Mouse (Mus musculus) ES-CJ7 (cell line): ENCODE data around the gene Aox1.

ENCODE experiments used
- DNase-seq: peaks from one replicate; pipeline ENCODE4 v3.0.0; 2011; ENCODE audit warnings: low read depth, low spot score

The Aox1 gene

DNA sequence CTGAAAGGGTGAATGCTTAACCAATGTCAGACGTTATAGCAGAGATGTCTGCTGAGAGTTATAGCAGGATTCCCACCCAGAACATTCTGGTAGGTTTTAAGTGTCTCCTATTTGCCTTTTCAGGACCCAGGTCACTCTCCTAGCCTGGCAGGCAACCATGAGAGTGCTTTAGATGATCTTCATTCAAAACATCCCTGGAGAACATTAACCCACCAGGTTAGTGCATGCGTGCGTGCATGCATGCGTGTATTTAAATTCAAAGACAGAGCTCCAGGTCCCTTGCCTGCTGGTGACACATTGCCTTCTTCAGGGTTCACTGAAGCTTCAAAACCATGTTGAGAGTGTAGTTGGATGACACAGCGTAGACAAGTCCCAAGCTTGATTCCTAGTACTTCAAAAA is 35.4 kb downstream of the Aox1 start:
- DNase-seq: no peak

DNA sequence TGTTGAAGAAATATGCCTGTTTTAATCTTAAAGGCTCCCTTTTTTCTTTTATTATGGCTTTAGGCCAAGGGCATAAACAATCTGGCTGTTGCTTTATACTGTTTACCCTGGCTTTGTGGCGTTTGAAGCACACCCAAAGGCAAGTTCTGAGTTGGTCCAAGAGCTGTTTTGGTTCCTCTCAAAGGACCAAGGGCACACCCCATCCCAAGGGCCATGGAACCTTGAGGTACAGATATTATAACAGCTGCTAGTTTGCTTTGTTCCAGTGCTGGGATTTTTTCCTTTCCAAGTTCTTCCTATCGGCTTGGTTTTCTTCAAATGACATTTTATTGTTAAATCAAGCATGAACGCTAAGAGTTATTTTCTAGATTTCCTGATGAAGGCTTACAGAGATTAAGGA is 35.9 kb downstream of the Aox1 start:
- DNase-seq: no peak

DNA sequence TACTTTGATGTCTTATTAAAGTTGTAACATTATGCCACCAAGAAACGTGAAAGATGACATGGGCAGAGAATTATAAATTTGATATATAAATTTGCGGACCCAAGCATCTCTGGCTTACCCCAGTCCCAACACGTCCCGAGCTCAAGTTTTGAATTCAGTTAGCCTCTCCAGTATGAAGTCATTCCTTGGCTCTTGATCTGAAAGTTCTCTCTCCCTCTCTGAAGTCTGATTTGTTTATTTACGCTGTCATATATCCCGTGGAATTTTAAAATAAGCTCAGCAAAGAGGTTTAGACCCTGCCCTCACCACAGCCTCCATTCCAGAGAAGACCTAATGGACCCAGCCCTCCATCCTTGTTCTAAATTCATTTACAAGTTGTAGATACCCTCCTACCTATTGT is 39.5 kb downstream of the Aox1 start:
- DNase-seq: no peak

DNA sequence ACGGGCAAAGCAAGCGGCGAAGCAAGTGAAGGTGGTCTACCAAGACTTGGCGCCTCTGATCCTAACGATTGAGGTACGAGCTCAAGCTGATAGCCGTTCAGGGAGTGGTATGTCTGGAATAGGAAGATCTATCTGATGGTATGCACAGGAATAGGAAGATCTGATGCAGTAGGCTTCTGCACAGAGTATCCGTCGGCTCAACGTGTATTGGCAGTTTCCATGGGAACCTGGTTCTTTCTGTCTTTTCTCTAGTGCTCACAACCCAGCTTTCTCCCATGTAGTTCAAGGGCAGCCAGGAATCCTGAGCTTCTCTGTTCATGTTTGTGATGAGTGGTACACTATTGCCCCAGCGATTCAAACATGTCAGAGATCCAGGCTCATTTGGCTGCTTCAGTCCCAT is 40.4 kb downstream of the Aox1 start:
- DNase-seq: no peak

DNA sequence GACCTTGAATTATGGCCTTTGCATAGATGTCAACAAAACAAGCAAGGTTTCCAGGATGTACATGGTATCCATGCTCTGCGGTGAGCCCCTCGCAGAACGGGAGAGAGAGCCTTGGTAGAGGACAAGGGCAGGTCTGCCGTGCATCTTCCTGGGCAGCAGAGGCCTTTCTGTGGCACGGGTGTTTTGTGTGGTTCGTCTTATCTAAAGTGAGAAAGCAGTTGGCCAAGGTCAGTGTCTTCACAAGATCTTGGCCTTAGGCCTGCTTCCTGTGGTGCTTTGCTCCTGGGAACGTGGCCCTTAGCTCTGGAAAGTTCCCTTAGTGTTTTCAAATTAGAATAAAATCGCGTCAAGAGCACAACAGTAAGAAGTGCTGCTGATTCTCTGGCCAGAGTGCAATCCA is 41.3 kb downstream of the Aox1 start:
- DNase-seq: no peak

DNA sequence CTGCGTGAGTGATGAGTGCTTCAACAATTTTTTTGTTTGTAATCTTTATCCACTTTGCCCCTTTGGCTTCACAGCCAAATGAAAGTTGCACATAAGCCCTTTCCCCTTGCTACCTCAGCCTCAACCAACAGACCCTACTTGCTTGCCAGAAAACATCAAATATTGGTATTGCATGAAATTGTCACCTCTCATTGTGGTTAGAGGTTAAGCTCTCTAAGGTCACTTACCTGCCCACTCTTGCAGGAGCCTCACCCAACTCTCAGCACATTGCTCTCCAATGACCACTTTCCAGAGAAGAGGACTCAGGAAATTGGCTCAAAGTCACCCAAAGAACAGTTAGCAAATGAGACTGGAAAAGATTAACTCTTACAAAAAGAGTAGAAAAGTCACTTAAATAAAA is 41.8 kb downstream of the Aox1 start:
- no peak for DNase-seq

DNA sequence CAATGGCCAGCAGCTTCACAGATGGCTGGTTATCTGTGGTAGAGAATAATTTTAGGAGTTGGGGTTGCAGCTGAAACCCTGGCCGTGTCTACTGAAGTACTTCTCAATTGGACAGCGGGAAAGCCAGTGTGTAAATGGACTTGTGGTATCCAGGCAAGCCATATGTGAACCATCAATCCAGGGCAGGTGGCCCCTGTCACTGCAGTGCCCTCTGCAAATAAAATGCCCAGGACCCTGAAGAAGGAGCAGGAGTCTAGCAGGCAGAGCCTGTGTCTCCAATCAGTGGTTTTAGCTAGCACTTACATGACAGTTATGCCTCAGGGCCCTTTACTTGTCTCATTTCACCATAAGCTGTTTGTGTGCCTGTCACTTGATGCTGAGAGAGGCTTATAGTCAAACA is 42.7 kb downstream of the Aox1 start:
- DNase-seq: no peak

DNA sequence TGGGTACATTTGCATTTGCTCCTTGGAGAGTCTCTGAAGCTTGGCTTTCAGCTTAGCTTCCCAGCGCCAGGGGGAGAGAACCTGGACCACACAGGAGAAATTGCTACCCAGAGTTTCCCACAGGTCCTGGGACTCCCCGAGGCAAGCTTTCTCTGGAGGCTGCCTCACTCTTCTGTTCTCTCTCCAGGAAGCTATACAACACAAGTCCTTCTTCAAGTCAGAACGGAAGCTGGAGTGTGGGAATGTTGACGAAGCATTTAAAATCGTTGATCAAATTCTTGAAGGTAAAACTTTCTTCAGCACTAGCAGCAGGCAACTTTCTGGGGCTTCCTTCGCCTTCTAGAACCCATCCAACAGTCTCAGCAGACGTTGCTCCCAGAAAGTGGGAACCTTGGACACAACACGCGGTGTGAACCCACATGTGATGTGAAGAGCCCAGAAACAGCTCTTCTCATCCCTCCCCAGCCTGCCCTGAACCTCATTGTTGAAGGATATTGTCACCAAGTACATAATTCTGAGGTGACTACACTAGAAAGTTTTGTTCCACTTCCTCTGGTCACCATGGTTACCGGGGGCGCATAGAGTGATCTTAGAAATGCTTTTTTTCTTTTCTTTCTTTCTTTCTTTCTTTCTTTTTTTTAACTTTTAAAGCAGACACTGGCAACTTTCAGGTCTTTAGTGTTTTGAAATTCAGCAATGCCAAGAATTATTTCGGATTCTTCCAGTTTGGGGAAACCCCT is 43.4 kb downstream of the Aox1 start:
- no peak for DNase-seq

DNA sequence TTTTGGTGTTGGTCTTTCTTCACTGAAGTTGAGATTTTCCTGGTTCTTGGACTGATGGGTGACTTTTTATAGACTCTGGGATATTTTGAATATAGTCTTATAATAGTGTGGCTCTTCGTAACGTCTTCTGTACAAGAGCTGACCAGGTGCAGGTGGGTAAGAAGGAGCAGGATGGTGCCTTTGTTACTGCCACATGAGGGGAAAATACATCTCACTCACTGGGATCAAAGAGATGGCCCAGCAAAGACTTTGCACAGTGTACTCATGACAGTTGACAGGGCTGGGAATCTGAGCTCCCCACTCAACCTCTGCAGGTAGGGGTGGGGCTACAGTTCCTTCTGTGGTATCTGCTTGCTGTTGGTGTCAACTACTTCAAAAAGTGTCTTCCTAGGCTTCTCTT is 44.5 kb downstream of the Aox1 start:
- DNase-seq: no peak

DNA sequence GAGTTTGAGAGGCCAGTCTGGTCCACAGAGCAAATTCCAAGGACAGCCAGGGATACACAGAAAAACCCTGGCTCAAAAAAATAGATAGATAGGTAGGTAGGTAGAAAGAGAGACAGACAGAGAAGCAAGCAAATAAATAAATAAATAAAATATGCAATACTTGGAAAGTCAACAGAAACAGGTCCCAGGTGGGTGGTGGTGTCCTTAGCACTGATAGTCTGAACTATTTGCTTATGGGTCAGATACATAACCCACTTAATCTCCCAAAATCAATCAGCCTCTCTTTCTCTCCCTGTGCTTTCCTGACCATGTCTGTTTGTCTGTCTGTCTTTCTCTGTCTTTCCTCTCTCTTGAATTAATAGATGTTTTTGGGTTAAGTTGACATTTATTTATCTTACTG is 48.2 kb downstream of the Aox1 start:
- no peak for DNase-seq

DNA sequence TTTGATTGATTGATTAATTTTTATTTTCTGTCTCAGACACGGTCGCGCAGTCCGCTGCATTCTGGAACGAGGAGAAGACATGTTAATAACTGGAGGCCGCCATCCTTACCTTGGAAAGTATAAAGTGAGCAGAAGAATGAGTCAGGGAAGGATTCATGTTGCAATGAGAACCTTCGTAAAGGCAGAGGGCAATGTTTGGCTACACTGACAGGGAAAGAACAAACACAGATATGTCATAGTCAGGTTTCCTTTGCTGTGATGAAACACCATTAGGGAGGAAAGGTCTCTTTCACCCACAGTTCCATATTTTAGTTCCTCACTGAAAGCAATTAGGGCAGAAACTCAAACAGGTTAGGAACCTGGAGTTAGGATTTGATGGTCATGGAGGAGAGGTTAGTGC is 48.7 kb downstream of the Aox1 start:
- no peak for DNase-seq

DNA sequence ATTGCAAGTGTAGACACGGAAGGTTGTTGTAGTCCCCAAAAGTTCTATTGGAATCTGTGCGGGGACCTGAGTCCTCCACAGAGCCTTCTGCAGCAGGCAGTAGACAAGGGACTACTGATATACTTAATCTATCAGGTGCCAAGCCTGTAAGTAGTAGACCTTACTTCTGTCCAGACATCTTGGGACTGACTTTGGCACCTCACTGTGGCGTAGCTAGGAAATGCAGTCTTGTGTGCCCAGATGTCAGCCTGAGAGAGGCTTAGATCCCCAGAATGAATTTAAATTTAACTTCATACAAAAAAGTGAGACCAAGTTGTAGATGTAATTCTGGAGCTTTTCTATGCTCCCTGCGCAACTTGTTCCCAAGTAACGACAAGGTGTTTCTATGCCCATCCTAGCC is 50.0 kb downstream of the Aox1 start:
- peak; percentile 53 for DNase-seq

DNA sequence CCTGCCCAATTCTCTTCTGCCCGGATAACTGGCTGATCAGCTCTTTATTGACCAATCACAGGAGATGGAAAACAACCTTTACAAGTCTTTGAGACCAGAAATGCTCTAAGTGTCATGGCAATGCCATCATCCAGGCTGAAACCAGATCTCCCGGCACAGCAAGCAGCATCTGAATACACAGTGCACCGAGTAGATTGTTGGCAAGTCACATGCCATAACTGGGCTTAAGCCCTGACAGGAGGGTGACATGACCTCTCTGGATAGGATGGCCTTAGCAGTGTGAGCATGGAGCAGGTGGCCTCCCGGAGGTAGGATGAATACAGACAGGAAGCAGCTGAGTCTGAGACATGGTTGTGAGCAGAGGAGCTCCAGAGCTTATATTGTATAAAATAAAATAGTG is 50.7 kb downstream of the Aox1 start:
- DNase-seq: no peak

DNA sequence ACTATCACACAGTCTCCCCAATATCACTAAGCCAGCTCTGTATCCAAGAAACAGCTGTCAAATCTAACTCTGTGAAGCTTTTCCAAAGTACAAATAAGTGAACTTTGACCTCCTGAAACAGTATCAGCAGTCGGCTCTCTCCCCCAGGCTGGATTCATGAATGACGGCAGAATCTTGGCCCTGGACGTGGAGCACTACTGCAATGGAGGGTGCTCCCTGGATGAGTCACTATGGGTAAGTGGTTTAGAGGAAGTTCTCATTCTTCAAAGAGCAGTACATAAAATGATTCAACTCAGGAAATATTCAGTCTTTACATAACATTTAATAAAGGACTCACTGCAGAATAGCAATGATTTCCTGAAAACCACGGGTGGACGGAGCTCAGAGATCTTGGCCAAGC is 51.6 kb downstream of the Aox1 start:
- DNase-seq: no peak

DNA sequence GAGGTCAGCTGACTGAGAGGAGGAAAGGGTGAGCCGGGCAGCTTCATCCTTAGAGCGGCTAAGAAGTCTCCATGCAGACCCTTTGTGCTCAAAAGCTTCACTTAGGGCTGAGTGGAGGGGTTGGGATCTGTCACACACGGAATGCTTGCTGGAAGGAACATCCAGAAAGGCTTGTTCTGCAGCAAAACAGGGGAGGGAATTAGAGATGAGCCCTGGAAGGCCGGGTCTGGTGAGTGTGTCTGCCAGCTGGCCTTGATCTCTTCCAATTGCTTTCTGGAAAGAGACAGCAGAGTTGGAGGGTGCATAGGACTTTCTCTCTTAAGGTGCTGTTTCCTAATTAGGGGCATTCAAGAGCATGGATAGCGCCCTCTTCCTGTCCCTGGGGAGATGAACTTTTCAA is 59.6 kb downstream of the Aox1 start:
- no peak for DNase-seq

DNA sequence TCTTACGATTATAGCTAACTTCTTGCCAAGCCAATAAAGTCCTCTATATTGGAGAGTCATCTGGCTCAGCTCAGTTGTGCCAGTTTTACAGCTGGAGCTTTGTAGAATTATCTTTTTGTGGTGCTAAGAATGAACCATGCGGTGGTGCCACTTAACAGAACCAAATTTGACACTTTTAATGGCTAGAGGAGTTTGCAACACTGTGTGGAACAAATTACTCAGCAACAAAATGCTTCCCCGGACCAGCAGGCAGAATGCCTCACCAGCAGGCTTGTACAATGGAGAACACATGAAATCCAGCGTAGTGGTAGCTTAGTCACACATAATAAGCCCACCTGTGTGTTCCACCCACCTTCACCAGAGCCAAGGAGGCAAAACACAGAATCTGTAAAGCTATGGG is 60.5 kb downstream of the Aox1 start:
- no peak for DNase-seq

DNA sequence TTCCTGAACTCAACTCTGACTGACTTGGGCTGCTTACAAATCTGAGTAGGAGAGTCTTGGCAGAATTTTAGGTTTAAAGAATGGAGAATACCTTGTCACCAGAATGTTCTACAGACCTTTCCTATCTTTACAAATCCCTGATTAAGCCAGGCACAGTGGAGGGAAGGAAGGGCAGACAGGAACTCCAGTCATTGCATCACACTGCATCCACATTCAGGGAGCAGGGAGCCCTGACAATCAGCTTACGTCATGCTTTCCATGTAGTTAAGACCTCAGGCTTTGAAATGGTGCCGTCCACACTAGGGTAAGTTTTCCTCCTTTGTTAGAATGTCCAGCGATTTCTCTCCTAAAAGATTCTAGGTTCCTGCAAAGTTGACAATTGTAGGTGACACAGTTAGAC is 61.5 kb downstream of the Aox1 start:
- no peak for DNase-seq

DNA sequence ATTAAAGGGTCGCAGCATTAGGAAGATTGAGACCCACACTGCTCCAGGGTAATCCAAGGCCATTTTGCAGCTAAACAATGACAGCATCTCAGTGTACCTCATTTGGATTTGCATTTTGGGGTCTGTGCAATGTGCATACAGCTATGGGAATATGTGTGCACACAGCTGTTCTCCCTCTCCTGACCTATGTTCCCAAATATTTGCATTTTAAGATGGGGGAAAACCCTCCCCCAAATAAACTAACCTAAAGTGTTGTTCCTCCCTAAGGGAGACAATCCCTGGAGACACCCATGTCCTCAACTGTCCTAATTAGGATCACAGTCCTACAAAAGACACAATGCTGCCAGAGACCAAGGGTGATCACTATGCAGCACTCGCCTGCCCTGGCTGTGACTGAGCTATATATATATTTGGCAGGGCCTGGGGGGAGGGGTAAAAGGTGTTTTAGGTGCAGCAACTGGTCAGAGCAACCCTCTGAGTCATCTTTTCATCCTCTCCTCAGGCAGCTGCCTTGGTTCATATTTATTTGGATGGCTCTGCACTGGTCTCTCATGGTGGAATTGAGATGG is 62.3 kb downstream of the Aox1 start:
- DNase-seq: no peak

DNA sequence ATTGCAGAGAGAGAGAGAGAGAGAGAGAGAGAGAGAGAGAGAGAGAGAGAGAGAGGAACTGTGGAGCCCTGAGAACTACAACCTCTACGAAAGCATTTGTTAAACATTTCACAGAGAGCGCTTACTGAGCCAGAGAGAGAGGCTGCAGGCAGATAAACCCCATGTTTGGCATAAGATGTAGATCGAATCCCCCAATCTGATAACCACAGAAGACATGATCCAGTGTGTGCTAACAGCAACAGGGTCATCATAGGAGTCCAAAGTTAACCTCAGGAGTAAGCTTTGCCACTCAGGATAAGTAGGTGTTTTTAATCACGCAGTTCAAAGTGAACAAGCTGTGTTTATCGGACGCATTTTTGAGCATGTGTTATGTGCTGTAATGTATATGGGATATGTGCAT is 67.6 kb downstream of the Aox1 start:
- no peak for DNase-seq

DNA sequence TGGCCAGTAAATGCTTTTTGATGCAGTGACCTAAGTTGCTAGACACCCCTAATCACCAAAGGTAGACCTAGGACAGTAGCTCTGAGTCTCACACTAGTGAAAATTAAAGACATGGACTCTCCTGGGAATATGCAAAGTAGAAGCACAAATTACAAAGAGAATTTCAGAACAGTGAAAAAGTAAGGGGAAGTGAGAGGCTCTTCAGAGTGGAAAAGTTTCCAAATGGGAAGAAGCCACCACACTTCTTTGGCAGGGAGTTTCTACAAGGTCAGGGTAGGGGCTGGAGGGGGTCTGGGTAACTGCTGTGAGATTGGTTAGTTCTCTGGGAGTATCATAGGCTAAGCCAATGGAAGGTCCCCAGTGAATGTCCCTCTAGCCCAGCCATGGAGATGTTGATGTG is 69.4 kb downstream of the Aox1 start:
- DNase-seq: no peak

DNA sequence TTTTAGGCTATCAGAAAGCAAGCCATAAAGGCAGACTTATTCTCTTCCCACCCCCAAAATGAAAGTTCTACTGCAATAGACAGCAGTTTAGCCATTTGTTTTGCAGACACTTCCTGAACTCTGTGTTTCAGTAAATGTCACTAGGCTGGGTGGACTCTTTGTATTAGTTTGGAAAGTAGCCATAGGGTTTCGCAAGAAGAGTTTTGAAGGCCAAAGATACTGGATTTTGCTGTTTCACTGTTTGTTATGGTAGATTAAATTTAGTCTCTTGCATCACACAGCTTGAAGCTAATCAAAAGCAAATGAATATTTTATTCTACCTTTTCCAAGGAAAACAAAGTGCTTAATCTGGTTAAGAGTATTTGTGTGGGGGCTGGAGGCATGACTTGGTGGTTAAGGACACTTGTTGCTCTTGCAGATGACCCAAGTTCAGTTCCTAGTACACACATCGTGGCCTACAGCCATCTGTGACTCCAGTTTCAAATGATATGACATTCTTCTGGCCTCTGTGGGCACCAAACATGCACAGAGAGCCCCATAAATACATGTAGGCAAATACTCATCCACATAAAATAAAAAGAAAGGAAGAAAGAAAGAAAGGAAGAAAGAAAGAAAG is 71.9 kb downstream of the Aox1 start:
- DNase-seq: no peak

DNA sequence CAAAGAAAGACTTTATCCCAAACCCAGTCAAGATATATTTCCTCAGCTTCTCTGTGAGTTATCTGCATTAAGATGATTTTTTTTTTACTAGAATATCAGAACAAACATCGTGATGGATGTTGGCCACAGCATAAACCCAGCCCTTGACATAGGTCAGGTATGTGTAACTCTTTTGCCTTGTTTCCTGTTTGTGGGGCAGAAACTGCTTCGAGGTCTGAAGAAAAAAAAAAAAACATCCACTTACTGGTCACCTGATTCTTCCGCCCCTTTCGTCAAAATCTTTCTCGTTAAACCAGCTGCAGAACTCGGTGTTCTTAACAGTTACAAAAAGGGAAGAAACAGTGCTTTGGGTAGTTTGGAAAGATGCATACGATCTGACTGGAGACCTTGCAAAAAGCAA is 72.8 kb downstream of the Aox1 start:
- DNase-seq: no peak

DNA sequence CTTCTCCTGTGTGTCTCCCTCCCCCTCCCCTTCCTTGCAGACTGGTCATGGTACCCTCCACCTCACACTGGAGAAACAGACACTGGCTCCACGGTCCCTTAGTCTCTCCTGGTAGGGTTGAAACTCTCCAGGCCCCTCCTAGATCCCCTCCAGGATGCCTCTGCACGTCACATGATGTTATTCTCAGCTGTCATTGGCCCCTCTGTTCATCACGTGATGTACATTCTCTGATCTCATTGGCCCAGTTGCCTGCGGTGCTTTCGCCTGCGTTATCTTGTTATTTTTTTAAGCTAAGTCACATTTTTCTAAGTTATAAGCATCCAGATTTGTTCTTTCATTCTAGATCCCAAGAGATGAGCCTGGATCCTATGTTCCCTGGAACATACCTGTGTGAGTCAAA is 76.0 kb downstream of the Aox1 start:
- DNase-seq: peak; percentile 20

DNA sequence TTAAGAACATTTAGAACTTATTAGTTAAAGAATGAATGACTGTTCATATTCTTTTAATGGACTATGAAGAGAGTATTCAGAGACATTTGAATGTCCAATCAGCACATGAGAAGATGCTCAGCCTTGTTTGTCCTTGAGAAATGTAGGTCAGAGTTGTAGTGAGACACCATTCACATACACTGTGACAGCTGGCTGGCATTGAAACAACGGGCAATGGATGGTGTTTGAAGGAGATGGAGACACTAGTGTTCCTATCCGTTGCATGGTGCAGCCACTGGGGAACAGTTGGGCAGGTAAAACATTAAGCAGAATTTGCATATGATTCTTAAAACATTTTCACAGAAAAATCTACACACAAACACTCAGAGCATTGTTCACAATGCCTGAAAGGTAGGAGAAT is 77.3 kb downstream of the Aox1 start:
- DNase-seq: no peak
